Mouse (Mus musculus): ENCODE measurements around the gene 1700024B05Rik.
"Not testable (repeated sequence)": the region's sequence is repeated elsewhere in the genome, so short reads cannot be mapped to it uniquely, and the experiment has no call there.

The 1700024B05Rik gene

GRCm38 (mm10) chr14:41943695-41944094 lies at the start of gene 1700024B05Rik:
TSS of gene 1700024B05Rik (plus strand) at chr14:41943995.
- DNase-seq (ENCODE audit: extremely low spot score) = not testable (repeated sequence)

- DNase-seq (ENCODE audit: extremely low spot score) = not testable (repeated sequence)
Observed at GRCm38 (mm10) chr14:41907190-41907589, 36.6 kb upstream of the 1700024B05Rik start, which contains the start of gene Gm7980. TSS of gene Gm7980 (minus strand) at chr14:41907290.

GRCm38 (mm10) chr14:41924649-41925048 lies 19.1 kb upstream of the 1700024B05Rik start, which contains the start of gene 1700049E17Rik1:
TSS of gene 1700049E17Rik1 (plus strand) at chr14:41924949.
- not testable (repeated sequence) for DNase-seq (ENCODE audit: extremely low spot score)

- DNase-seq (ENCODE audit: extremely low spot score) = not testable (repeated sequence)
Observed at GRCm38 (mm10) chr14:41964095-41964494, 20.3 kb downstream of the 1700024B05Rik start.

GRCm38 (mm10) chr14:41967827-41968226 lies 24.0 kb downstream of the 1700024B05Rik start, which contains the start of gene Gm6401:
TSS of gene Gm6401 (minus strand) at chr14:41967927.
- DNase-seq (ENCODE audit: extremely low spot score) = not testable (repeated sequence)

GRCm38 (mm10) chr14:41968596-41968995 lies 24.8 kb downstream of the 1700024B05Rik start:
- DNase-seq (ENCODE audit: extremely low spot score) = not testable (repeated sequence)

GRCm38 (mm10) chr14:41983225-41983624 lies 39.4 kb downstream of the 1700024B05Rik start, which contains the start of gene Gm3543:
TSS of gene Gm3543 (minus strand) at chr14:41983325.
- not testable (repeated sequence) for DNase-seq (ENCODE audit: extremely low spot score)
